Mouse (Mus musculus): ENCODE data around the gene Foxb1. TPM values are rescaled to one million over a fixed set of nuclear protein-coding genes. Genes with fewer than 3 reads are reported as not detected.

Foxb1 gene
- 4.1 and 5.2 TPM in 2 replicates for polyA plus RNA-seq (2012; rRNA removed)

DNA sequence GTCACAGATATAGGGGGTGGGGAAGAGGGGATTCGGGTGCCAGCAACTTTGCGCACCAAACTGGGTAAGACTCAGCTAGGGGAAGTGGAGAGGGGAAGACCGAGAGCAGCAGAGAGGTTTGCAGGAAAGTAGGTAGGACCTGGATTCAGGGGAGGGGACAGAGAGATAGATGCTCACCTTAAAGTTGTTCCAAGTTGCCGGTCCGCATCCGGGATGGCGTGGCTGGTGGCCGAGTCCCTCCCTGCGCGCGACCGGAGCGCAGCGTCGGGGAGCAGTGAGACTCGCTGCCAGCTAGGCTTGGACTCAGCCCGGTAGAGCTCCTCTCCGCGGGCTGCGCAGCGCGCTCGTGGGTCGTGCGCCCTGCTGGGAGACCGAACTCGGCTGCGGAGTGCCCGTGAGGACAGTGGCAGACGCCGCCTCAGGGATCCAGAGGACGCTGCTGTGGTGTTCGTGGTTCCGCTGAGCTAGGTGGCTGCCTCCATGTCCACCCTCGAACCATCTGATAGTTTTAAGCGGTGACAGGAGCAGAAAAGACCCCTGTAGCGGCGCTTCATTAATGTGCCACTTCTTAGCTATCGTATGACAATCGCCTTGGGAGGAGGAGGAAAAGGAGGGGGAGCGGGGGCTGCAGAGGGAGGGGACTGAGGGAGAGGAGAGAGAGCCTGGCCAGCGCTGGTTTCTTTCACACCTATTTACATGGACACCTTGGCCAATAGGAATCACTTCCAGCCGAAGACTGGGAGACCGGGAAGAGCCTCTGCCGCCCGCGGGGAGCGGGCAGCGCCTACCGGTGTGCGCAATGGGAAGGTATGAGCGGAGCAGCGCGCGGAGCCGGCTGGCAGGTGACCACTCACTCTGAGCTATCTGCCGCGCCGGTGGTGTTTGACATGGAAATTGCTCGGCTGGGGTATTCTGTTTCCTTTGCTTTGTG, at the start of gene Foxb1:
Gene Foxb1, minus strand, starts transcription at position 570 of the 931 bp plus-strand sequence.

Other genes starting within 250 kb of the Foxb1 start
- 100 and 200 TPM in 2 replicates for gene Bnip2, start 228.5 kb upstream of the Foxb1 start, polyA plus RNA-seq (2012; rRNA removed)

Data from central nervous system, embryonic 11.5 days (tissue).